Mouse (Mus musculus) central nervous system, embryonic 14 days (tissue): ENCODE measurements around the gene Ifi206. TPM values are rescaled to one million over a fixed set of nuclear protein-coding genes. Genes with fewer than 3 reads are reported as not detected.

Source experiments
- polyA plus RNA-seq: library from polyadenylated mRNA; depleted of rRNA; stranded (reverse); fragments of >200 nt; gene quantifications from 2 replicates; pipeline ENCODE4 v1.2.3, GENCODE M21; 2012; rRNA removed

The Ifi206 gene
- polyA plus RNA-seq: 0.31 and 0.54 TPM in 2 replicates

GRCm38 (mm10) chr1:173490812-173491480, at the start of gene Ifi206:
TSS of gene Ifi206 (minus strand) at chr1:173491041.

DNA sequence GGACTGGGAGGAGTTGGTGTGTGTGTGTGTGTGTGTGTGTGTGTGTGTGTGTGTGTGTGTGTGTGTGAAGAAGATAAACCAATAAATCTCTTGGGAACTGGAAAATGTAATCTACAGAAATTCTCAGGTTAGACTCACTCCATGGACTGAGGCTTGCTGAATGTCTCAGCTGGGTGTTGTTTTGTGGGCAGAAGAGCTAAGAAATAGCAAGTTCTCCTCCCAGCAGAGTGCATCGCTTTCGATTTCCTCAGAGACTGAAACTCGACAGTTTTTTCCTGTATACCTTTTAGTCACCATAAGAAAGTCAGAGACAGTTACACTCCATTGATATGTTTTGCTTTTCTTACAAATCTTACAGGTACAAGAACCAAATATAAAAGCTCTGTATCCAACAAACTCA, 45.0 kb upstream of the Ifi206 start, which contains the start of gene Ifi214:
TSS of gene Ifi214 (minus strand) at position 167 of the 400 bp plus-strand sequence.

Other genes starting within 250 kb of the Ifi206 start
- not detected in 2 replicates for gene Olfr418, start 225.0 kb downstream of the Ifi206 start, polyA plus RNA-seq
- gene Mptx2, start 213.3 kb downstream of the Ifi206 start, polyA plus RNA-seq: not detected in 2 replicates
- 79.9 and 83.6 TPM in 2 replicates for gene Ackr1, start 157.3 kb downstream of the Ifi206 start, polyA plus RNA-seq
- 4.6 and 7.3 TPM in 2 replicates for gene Aim2, start 140.2 kb downstream of the Ifi206 start, polyA plus RNA-seq
- 211 and 240 TPM in 2 replicates for gene Cadm3, start 123.3 kb downstream of the Ifi206 start, polyA plus RNA-seq
- gene Ifi214, start 44.9 kb upstream of the Ifi206 start, polyA plus RNA-seq: not detected in 2 replicates
- 0.44 and 0.49 TPM in 2 replicates for gene Ifi213, start 108.2 kb upstream of the Ifi206 start, polyA plus RNA-seq
- 0.44 and 0.74 TPM in 2 replicates for gene Ifi209, start 139.9 kb upstream of the Ifi206 start, polyA plus RNA-seq
- gene Ifi208, start 182.6 kb upstream of the Ifi206 start, polyA plus RNA-seq: not detected in 2 replicates